Mouse (Mus musculus): Measurements from ENCODE around the gene 1700018B08Rik. TPM values are rescaled to one million over a fixed set of nuclear protein-coding genes. Genes with fewer than 3 reads are reported as not detected.
A peak's percentile ranks its signal among the peaks of the same experiment; 100 is the strongest.

Gene 1700018B08Rik
- polyA plus RNA-seq, 1 experiment from 2014 or later: not detected

GRCm38 (mm10) chr8:121558538-121558937, 14.4 kb upstream of the 1700018B08Rik start:
- no peaks in the 10 kb centered on the region for H3K4me1 ChIP-seq (ENCODE audit: control insufficient read depth, insufficient read depth, low read length)
- H3K27ac ChIP-seq (replicated peaks; ENCODE audit: low read depth, low read length): no peak overlapping the region
- H3K9ac ChIP-seq (ENCODE audit: low read length): no peak overlapping the region
- H3K27me3 ChIP-seq (ENCODE audit: control insufficient read depth, insufficient read depth, low read length): no peaks in the 10 kb centered on the region
- no peak overlapping the region for H3K4me3 ChIP-seq (ENCODE audit: low read depth, low read length)
- DNase-seq (ENCODE audit: low spot score): no peak
- H3K36me3 ChIP-seq (ENCODE audit: control insufficient read depth, insufficient read depth, low read length): peaks cover 8% of the 10 kb centered on the region; the same call in 1 of the 2 replicates
- WGBS: 81% methylated on average over 16 of the region's 16 CpGs
- no peak overlapping the region for H3K4me2 ChIP-seq (ENCODE audit: low read depth, severe bottlenecking)
- no peak for ATAC-seq (ENCODE audit: insufficient number of reproducible peaks, low FRiP score, low TSS enrichment, low read depth)
- H3K9me3 ChIP-seq (ENCODE audit: control insufficient read depth, low read length): no peaks in the 10 kb centered on the region

- Histone ChIP-seq H3K27ac (replicated peaks; ENCODE audit: low read depth, low read length) (no peak overlapping the region), H3K27me3 (ENCODE audit: control insufficient read depth, insufficient read depth, low read length) (no peaks in the 10 kb centered on the region), H3K4me2 (ENCODE audit: low read depth, severe bottlenecking) (no peak overlapping the region), H3K9me3 (ENCODE audit: control insufficient read depth, low read length) (no peaks in the 10 kb centered on the region), H3K9ac (ENCODE audit: low read length) (no peak overlapping the region), H3K36me3 (ENCODE audit: control insufficient read depth, insufficient read depth, low read length) (peaks cover 11% of the 10 kb centered on the region; the same call in 1 of the 2 replicates), H3K4me1 (ENCODE audit: control insufficient read depth, insufficient read depth, low read length) (no peaks in the 10 kb centered on the region), H3K4me3 (ENCODE audit: low read depth, low read length) (no peak overlapping the region)
- 83% methylated on average over 11 of the region's 11 CpGs for whole genome bisulfite sequencing
- DNase-seq (ENCODE audit: low spot score) (no peak), ATAC-seq (ENCODE audit: insufficient number of reproducible peaks, low FRiP score, low TSS enrichment, low read depth) (no peak)
Observed at GRCm38 (mm10) chr8:121557746-121558145, 13.6 kb upstream of the 1700018B08Rik start.

DNA sequence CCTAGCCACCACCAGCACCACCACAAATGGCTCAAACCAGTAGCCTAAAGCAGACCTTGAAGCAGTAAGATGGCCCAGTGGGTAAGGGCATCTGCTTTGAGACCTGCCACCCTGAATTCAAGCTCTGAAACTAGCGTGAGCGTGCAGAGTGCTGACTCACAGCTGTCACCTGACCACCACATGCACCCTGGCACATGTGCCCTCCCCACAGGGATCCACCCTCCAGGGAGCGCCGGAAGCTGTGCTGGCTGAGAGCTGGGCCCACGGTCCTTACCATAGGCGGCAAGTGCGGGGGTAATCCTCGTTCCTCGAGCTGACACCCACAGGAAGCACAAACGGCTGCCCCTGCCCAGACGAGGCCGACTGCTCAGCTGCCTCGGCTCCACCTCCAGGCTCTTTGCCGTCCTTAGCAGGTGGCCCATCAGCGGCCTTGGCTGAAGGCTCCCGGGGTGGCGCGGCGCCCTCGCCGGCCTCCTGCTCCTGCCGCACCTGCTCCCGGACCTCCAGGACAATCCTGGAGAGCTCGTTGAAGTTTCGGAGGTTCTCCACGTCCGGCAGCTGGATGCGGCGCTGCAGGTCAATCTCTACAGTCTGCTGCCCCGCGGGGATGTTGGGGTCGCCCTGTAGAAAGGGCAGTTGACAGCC, 9.8 kb upstream of the 1700018B08Rik start:
- H3K4me1 ChIP-seq (ENCODE audit: control insufficient read depth, insufficient read depth, low read length): no peaks in the 10 kb centered on the region
- peaks cover 11% of the 10 kb centered on the region for H3K36me3 ChIP-seq (ENCODE audit: control insufficient read depth, insufficient read depth, low read length)
- no peak overlapping the region for H3K4me3 ChIP-seq (ENCODE audit: low read depth, low read length)
- H3K27me3 ChIP-seq (ENCODE audit: control insufficient read depth, insufficient read depth, low read length): no peaks in the 10 kb centered on the region
- no peak for ATAC-seq (ENCODE audit: insufficient number of reproducible peaks, low FRiP score, low TSS enrichment, low read depth)
- H3K4me2 ChIP-seq (ENCODE audit: low read depth, severe bottlenecking): no peak overlapping the region
- H3K9me3 ChIP-seq (ENCODE audit: control insufficient read depth, low read length): no peaks in the 10 kb centered on the region
- H3K9ac ChIP-seq (ENCODE audit: low read length): no peak overlapping the region
- no peak for DNase-seq (ENCODE audit: low spot score)
- no peak overlapping the region for H3K27ac ChIP-seq (replicated peaks; ENCODE audit: low read depth, low read length)
- 96% methylated on average over 32 of the region's 32 CpGs for WGBS

DNA sequence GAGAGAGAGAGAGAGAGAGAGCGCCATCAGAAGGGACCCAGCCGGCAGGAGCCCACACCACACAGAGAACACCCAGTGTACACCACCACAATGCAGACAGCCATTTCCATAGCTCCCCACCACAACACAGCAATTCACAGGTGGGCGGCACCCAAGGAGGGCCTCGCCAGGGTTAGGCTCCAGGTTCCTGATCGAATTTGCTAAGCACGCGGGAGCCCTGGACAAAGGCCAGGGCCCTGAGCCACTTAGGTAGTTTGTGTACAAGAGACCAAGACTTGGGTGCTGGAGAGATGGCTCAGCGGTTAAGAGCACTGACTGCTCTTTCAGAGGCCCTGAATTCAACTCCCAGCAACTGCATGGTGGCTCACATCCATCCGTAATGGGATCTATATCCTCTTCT, 8.4 kb upstream of the 1700018B08Rik start:
- no peaks in the 10 kb centered on the region for H3K27me3 ChIP-seq (ENCODE audit: control insufficient read depth, insufficient read depth, low read length)
- H3K4me2 ChIP-seq (ENCODE audit: low read depth, severe bottlenecking): no peak overlapping the region
- no peak for DNase-seq (ENCODE audit: low spot score)
- no peak overlapping the region for H3K9ac ChIP-seq (ENCODE audit: low read length)
- H3K27ac ChIP-seq (replicated peaks; ENCODE audit: low read depth, low read length): no peak overlapping the region
- ATAC-seq (ENCODE audit: insufficient number of reproducible peaks, low FRiP score, low TSS enrichment, low read depth): no peak
- peaks cover 11% of the 10 kb centered on the region for H3K36me3 ChIP-seq (ENCODE audit: control insufficient read depth, insufficient read depth, low read length)
- 94% methylated on average over 9 of the region's 9 CpGs for WGBS
- no peak overlapping the region for H3K4me3 ChIP-seq (ENCODE audit: low read depth, low read length)
- H3K4me1 ChIP-seq (ENCODE audit: control insufficient read depth, insufficient read depth, low read length): no peaks in the 10 kb centered on the region
- no peaks in the 10 kb centered on the region for H3K9me3 ChIP-seq (ENCODE audit: control insufficient read depth, low read length)

DNA sequence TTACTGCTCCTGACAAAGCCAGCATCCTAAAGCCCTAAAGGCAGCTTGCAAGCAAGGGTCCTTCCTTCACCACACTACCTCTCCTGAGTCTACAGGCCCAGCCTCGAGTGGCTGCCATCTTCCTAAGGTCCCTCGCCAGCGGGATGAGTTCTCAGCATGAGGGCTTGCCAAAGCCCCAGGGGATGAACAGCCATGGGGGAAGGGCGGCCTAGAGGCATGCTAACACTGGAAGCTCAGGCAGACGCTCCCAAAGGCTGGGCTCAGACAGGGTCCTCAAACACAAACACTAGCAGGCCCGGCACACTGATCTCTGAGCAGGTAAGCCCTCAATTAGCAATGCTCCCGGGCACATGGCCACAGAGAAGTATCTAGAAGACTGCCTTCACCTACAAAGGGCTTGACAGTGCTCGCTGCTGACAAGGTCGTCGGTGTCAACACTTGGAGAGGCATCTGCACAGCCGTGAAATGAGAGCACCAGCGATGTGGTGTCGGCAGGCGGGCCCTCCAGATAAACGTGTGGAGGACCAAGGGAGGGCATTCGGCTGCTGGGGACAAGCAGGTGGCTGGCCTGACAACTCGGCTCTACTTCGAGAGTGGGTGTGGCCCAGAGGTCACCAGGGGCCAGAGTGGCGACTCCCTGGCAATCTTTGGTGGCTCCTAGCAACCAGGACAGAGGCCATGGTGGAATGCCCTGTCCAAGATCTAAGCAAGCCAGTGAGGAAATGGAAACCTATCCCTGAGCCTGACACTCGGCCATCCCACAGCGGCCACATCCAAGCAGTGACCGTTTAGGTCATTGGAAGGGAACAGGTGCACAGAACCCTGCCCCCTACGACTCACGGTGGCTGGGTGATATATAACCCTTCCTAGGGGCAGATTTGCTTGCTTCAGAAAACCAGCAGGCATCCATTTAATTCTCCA, 7.2 kb upstream of the 1700018B08Rik start:
- no peak overlapping the region for H3K9ac ChIP-seq (ENCODE audit: low read length)
- no peak overlapping the region for H3K27ac ChIP-seq (replicated peaks; ENCODE audit: low read depth, low read length)
- H3K4me1 ChIP-seq (ENCODE audit: control insufficient read depth, insufficient read depth, low read length): no peaks in the 10 kb centered on the region
- H3K4me3 ChIP-seq (ENCODE audit: low read depth, low read length): no peak overlapping the region
- no peak for DNase-seq (ENCODE audit: low spot score)
- ATAC-seq (ENCODE audit: insufficient number of reproducible peaks, low FRiP score, low TSS enrichment, low read depth): no peak
- H3K36me3 ChIP-seq (ENCODE audit: control insufficient read depth, insufficient read depth, low read length): peaks cover 11% of the 10 kb centered on the region
- no peaks in the 10 kb centered on the region for H3K9me3 ChIP-seq (ENCODE audit: control insufficient read depth, low read length)
- no peaks in the 10 kb centered on the region for H3K27me3 ChIP-seq (ENCODE audit: control insufficient read depth, insufficient read depth, low read length)
- H3K4me2 ChIP-seq (ENCODE audit: low read depth, severe bottlenecking): no peak overlapping the region
- 82% methylated on average over 24 of the region's 24 CpGs for WGBS

DNA sequence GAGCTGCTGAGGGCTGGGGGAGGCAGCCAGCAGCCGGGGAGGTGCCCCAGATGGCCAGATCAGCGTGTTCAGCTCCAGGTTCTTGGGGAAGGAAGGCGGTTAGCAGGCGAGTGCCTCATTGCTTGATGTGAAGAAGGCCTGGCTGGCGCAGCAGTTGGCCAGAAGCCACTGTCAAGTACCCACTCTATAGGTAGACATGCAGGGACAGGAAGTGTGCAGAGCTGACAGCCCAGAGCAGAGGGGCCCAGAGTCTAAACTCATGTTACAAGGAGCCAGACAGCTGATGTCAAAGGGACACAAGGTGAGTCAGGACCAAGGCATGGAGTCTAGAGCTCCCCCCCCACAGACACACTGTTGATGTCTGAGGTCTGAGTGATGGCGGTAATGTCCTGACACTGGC, 5.9 kb upstream of the 1700018B08Rik start:
- 87% methylated on average over 6 of the region's 6 CpGs for WGBS
- H3K9me3 ChIP-seq (ENCODE audit: control insufficient read depth, low read length): no peaks in the 10 kb centered on the region
- no peak overlapping the region for H3K9ac ChIP-seq (ENCODE audit: low read length)
- no peak overlapping the region for H3K4me2 ChIP-seq (ENCODE audit: low read depth, severe bottlenecking)
- peaks cover 11% of the 10 kb centered on the region for H3K36me3 ChIP-seq (ENCODE audit: control insufficient read depth, insufficient read depth, low read length)
- no peaks in the 10 kb centered on the region for H3K4me1 ChIP-seq (ENCODE audit: control insufficient read depth, insufficient read depth, low read length)
- ATAC-seq (ENCODE audit: insufficient number of reproducible peaks, low FRiP score, low TSS enrichment, low read depth): no peak
- H3K4me3 ChIP-seq (ENCODE audit: low read depth, low read length): no peak overlapping the region
- no peak for DNase-seq (ENCODE audit: low spot score)
- no peaks in the 10 kb centered on the region for H3K27me3 ChIP-seq (ENCODE audit: control insufficient read depth, insufficient read depth, low read length)
- no peak overlapping the region for H3K27ac ChIP-seq (replicated peaks; ENCODE audit: low read depth, low read length)

- Histone ChIP-seq H3K27ac (replicated peaks; ENCODE audit: low read depth, low read length) (no peak overlapping the region), H3K9me3 (ENCODE audit: control insufficient read depth, low read length) (no peaks in the 10 kb centered on the region), H3K4me3 (ENCODE audit: low read depth, low read length) (no peak overlapping the region), H3K4me1 (ENCODE audit: control insufficient read depth, insufficient read depth, low read length) (no peaks in the 10 kb centered on the region), H3K9ac (ENCODE audit: low read length) (no peak overlapping the region), H3K4me2 (ENCODE audit: low read depth, severe bottlenecking) (no peak overlapping the region), H3K36me3 (ENCODE audit: control insufficient read depth, insufficient read depth, low read length) (peaks cover 5% of the 10 kb centered on the region; the same call in 1 of the 2 replicates), H3K27me3 (ENCODE audit: control insufficient read depth, insufficient read depth, low read length) (no peaks in the 10 kb centered on the region)
- no peak for ATAC-seq (ENCODE audit: insufficient number of reproducible peaks, low FRiP score, low TSS enrichment, low read depth)
- DNase-seq (ENCODE audit: low spot score): peak; percentile 85
- 11% methylated on average over 7 of the region's 7 CpGs for WGBS
Observed at GRCm38 (mm10) chr8:121547132-121547531, 3.0 kb upstream of the 1700018B08Rik start.

- H3K9me3 ChIP-seq (ENCODE audit: control insufficient read depth, low read length): no peaks in the 10 kb centered on the region
- H3K4me3 ChIP-seq (ENCODE audit: low read depth, low read length): no peak overlapping the region
- DNase-seq (ENCODE audit: low spot score): no peak
- no peaks in the 10 kb centered on the region for H3K27me3 ChIP-seq (ENCODE audit: control insufficient read depth, insufficient read depth, low read length)
- no peaks in the 10 kb centered on the region for H3K36me3 ChIP-seq (ENCODE audit: control insufficient read depth, insufficient read depth, low read length)
- WGBS: 79% methylated on average over 11 of the region's 11 CpGs
- no peak for ATAC-seq (ENCODE audit: insufficient number of reproducible peaks, low FRiP score, low TSS enrichment, low read depth)
- H3K4me1 ChIP-seq (ENCODE audit: control insufficient read depth, insufficient read depth, low read length): no peaks in the 10 kb centered on the region
- H3K4me2 ChIP-seq (ENCODE audit: low read depth, severe bottlenecking): no peak overlapping the region
- H3K9ac ChIP-seq (ENCODE audit: low read length): no peak overlapping the region
- no peak overlapping the region for H3K27ac ChIP-seq (replicated peaks; ENCODE audit: low read depth, low read length)
Observed at GRCm38 (mm10) chr8:121544936-121545335, 816 bp upstream of the 1700018B08Rik start.

Measured in limb, embryonic 11.5 days (tissue).